Mouse (Mus musculus) small intestine, adult 2 months (tissue): ENCODE data around the gene Rab19. TPM values are rescaled to one million over a fixed set of nuclear protein-coding genes. Genes with fewer than 3 reads are reported as not detected.
"Not testable (repeated sequence)": the region's sequence is repeated elsewhere in the genome, so short reads cannot be mapped to it uniquely, and the experiment has no call there.

ENCODE experiments used
- H3K27ac ChIP-seq: fragments of 200-500 bp; 2 replicates; pipeline ENCODE4 v1.5.1; 2012; ENCODE audit warnings: low read depth, low read length, control low read depth, inconsistent platforms; ENCODE audit not compliant: insufficient read depth
- H3K27me3 ChIP-seq: fragments of 200-500 bp; 2 replicates; pipeline ENCODE4 v1.6.1; 2012; ENCODE audit warnings: mild to moderate bottlenecking, moderate library complexity, low read length, inconsistent platforms; ENCODE audit not compliant: control insufficient read depth, insufficient read depth
- H3K36me3 ChIP-seq: fragments of 200-500 bp; 2 replicates; pipeline ENCODE4 v1.6.1; 2012; ENCODE audit warnings: mild to moderate bottlenecking, low read length, control low read depth, inconsistent platforms; ENCODE audit not compliant: control insufficient read depth, insufficient read depth
- H3K4me1 ChIP-seq: fragments of 200-500 bp; 2 replicates; pipeline ENCODE4 v1.6.1; 2012; ENCODE audit warnings: low read length, inconsistent platforms, mixed read lengths; ENCODE audit not compliant: control insufficient read depth, insufficient read depth, insufficient read length
- H3K4me3 ChIP-seq: fragments of 200-500 bp; 2 replicates; pipeline ENCODE4 v1.5.1; 2012; ENCODE audit warnings: low read depth, mild to moderate bottlenecking, control low read depth, inconsistent platforms, low read length, moderate library complexity
- CTCF ChIP-seq: fragments of 200-500 bp; IDR thresholded peaks from 2 replicates; pipeline ENCODE4 v1.5.1; 2012; ENCODE audit warnings: low read depth, mild to moderate bottlenecking, control low read depth, inconsistent platforms, low read length, moderate library complexity, mixed read lengths; ENCODE audit not compliant: insufficient replicate concordance, insufficient read length; ENCODE audit errors: extremely low read depth
- POLR2A ChIP-seq: fragments of 200-500 bp; IDR thresholded peaks from 2 replicates; pipeline ENCODE4 v1.6.1; 2012; ENCODE audit warnings: low read depth, mild to moderate bottlenecking, control low read depth, inconsistent platforms, low read length, moderate library complexity
- WGBS: fragments of 180-500 bp; shearing (Covaris S2); methylation state at CpG from one replicate; pipeline ENCODE4 v1.1.7; 2018; 5-methylcytosine and 5-hydroxymethylcytosine counted together
- polyA plus RNA-seq: library from polyadenylated mRNA; depleted of rRNA; stranded (reverse); fragments of >200 nt; gene quantifications from 2 replicates; pipeline ENCODE4 v1.2.3, GENCODE M21; 2012

Gene Rab19
- polyA plus RNA-seq, 1 experiment = 8.3 TPM

DNA sequence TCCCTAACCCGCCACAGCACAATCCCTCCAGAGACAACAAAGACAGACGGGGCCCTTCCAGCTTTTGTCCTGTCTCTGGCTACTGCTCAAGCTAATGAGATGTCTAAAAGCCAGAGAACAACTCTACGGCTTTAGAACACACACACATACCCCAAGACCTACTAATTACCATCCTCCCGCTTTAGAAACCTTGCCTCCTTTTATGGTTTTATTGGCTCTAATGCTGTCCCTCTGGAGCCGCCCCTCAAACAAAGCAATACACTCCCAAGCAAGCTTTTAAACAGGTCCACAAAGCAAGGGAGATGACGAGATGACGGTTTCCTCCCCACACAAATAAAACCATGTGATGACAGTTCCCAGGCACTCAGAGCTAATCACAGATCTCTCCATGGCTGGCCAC is 35.5 kb upstream of the Rab19 start:
- H3K36me3 ChIP-seq = peaks cover 52% of the 10 kb centered on the region
- H3K27me3 ChIP-seq = no peaks in the 10 kb centered on the region
- H3K27ac ChIP-seq = no peak overlapping the region
- no peak overlapping the region for H3K4me3 ChIP-seq
- H3K4me1 ChIP-seq = no peaks in the 10 kb centered on the region; the same call in none of the 2 replicates
- no peak for TF ChIP-seq CTCF
- no peak for TF ChIP-seq POLR2A
- WGBS = 57% methylated on average over 7 of the region's 7 CpGs

DNA sequence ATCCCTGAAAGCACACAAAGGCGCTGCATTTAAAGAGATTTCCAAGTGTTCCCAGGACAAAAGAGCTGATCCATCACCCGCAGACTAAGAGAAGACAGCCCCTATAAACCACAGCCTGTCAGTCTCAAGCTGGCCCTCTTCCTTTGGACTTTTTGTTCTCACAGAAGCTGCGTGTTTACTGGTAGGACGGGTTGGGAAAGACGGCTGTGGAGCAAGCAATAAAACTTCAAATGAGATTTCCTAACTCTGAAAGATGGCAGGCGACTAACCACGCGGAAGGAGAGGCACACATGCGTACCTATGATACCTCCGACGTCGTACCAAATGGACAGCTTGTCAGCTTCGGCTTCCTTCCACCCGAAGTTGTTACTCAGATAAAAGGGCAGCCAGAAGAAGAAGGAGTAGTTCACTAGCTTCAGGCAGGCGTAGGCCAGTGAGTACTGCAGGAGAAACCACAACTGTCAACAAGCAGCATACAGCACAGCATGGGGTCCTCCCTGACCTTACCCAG is 33.9 kb upstream of the Rab19 start:
- 64% methylated on average over 15 of the region's 15 CpGs for WGBS

DNA sequence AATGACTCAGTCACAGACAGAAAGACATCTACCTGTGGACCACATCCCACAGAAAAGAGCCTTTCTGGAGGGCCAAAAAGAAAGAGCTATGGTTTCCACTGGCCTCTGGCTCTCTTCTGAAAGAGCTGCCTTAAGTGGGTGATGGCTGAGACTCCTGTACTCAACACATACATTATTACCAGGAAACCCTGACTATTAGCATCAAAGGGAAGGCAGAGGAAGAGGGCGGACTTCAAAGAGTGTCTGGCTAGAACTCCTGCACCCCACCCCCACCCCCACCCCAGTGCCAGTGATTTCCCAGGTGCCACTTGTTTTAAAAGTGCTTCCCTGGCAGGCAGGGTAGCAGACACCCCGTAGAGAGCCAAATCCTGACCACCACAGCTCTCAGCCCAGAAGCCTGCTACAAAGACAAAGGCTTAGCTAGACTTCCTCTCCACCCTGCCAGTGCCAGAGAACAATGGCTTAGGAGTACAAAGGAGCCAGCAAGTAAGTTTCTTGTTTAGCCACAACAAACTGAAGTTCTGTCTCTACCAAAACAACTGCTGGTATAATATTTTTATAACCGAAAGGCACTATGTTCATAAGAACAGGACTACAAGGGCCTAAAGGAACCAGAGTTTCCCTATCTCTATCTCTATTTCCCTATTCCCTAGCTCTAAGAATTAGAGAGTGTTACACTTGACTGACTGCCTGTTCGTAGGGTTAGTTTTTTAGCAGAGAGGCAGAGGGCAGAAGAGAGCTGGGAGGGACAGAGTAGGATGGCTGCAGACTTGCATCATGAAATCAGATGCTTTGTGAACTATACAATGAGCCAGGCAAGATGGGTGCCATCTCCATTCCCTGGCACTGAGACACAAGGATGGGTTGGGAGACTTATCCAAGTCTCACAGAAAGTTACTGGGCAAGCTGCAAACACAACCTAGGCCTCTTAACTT is 32.8 kb upstream of the Rab19 start:
- TF ChIP-seq POLR2A (no peak), CTCF (no peak)
- 80% methylated on average over 4 of the region's 4 CpGs for WGBS

More for the DNA sequence above, 33.9 kb upstream of the Rab19 start:
- H3K36me3 ChIP-seq = peaks cover 61% of the 10 kb centered on the region
- TF ChIP-seq CTCF (no peak), POLR2A (no peak)
- no peaks in the 10 kb centered on the region; the same call in none of the 2 replicates for H3K4me1 ChIP-seq
- no peaks in the 10 kb centered on the region for H3K27me3 ChIP-seq
- H3K4me3 ChIP-seq = no peak overlapping the region
- no peak overlapping the region for H3K27ac ChIP-seq

DNA sequence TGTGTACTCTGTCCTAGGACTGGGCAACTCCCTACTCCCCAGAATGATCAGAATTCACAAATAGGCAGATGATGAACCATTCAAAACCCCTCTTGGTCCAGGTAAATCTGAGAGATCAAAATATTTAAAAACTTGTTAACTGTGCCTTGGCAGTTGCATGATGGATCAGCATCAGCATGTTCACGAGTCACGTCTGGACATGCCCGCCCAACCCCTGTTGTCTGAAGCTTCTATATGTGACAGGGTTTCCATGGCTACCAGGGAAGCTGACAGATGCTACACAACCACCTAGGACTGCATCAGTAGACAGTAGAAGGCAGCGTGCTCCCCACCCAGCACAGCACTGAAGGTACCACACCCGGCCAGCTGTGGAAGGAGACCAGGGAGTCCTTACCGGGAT is 32.0 kb upstream of the Rab19 start:
- TF ChIP-seq CTCF = no peak
- no peak for TF ChIP-seq POLR2A
- 93% methylated on average over 6 of the region's 6 CpGs for WGBS
- H3K4me3 ChIP-seq = no peak overlapping the region
- H3K4me1 ChIP-seq = no peaks in the 10 kb centered on the region
- H3K36me3 ChIP-seq = peaks cover 59% of the 10 kb centered on the region
- H3K27ac ChIP-seq = no peak overlapping the region
- H3K27me3 ChIP-seq = no peaks in the 10 kb centered on the region

More for the DNA sequence above, 32.8 kb upstream of the Rab19 start:
- H3K4me3 ChIP-seq = no peak overlapping the region
- peaks cover 64% of the 10 kb centered on the region for H3K36me3 ChIP-seq
- H3K27me3 ChIP-seq = no peaks in the 10 kb centered on the region
- no peak overlapping the region for H3K27ac ChIP-seq
- no peaks in the 10 kb centered on the region for H3K4me1 ChIP-seq

DNA sequence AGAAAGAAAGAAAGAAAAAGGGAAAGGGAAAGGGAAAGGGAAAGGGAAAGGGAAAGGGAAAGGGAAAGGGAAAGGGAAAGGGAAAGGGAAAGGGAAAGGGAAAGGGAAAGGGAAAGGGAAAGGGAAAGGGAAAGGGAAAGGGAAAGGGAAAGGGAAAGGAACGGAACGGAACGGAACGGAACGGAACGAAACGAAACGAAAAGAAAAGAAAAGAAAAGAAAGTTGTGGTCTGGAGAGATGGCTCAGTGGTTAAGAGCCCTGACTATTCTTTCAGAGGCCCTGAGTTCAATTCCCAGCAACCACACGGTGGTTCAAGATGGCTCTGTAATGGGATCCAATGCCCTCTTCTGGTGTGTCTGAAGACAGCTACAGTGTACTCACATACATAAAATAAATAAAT is 21.8 kb upstream of the Rab19 start:
- not testable (repeated sequence) for H3K4me1 ChIP-seq, H3K4me3 ChIP-seq, H3K27me3 ChIP-seq, H3K27ac ChIP-seq
- 97% methylated on average over 9 of the region's 9 CpGs for WGBS
- H3K36me3 ChIP-seq = peaks cover 45% of the 10 kb centered on the region

DNA sequence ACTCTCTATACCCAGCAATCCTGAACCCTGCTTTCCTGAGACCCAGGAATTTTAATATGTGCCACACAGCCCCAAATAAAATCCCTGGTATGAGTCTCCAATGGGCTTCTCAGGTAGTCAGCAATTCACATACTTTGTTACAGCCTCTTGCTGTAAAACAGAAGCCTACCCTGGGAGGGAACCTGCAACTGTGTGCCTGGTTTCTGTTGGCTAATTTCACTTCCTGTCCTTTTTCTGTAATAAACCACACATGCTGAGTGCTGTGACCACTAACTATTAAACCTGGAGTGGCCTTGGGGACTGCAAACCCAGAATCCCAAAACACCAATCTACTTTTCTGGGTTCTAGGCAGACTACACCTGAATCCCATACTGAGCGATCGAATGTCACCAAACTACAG is 18.3 kb upstream of the Rab19 start:
- Histone ChIP-seq H3K27me3 (no peaks in the 10 kb centered on the region), H3K4me3 (no peak overlapping the region), H3K4me1 (no peaks in the 10 kb centered on the region), H3K27ac (no peak overlapping the region), H3K36me3 (peaks cover 42% of the 10 kb centered on the region)
- TF ChIP-seq POLR2A (no peak), CTCF (no peak)
- 95% methylated on average over 2 of the region's 2 CpGs for WGBS

DNA sequence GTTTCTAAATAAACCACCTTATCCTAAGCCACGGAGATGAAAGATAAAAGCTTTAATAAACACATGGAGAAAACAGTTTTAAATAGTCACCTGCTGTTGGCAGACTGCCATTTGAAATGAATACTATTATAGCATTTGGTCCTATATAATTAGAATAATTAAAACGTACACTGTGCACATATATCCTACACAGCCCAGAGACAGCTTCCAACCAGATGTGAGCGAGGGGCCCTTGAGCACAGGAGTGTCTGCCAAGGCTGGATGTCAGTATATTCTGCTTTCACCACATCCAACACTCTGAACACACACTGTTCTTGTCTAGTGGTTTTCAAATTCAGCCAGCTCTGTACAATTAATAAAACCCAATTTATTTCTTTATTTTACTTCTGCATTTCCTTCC is 11.3 kb upstream of the Rab19 start:
- H3K27me3 ChIP-seq = no peaks in the 10 kb centered on the region
- no peak overlapping the region; the same call in 1 of the 2 replicates for H3K27ac ChIP-seq
- H3K4me1 ChIP-seq = 0 out of 2 replicates have a peak, but pooled peaks cover 2% of the 10 kb centered on the region
- H3K36me3 ChIP-seq = peaks cover 23% of the 10 kb centered on the region
- TF ChIP-seq POLR2A (no peak), CTCF (no peak)
- WGBS = 53% methylated on average over 3 of the region's 3 CpGs
- no peak overlapping the region for H3K4me3 ChIP-seq
